Mouse (Mus musculus) embryo, embryonic 11 days (tissue): Measurements from ENCODE around the gene Lurap1.

Source experiments
- DNase-seq: peaks from one replicate; pipeline ENCODE4 v3.0.0-alpha.2; 2015

The Lurap1 gene

DNA sequence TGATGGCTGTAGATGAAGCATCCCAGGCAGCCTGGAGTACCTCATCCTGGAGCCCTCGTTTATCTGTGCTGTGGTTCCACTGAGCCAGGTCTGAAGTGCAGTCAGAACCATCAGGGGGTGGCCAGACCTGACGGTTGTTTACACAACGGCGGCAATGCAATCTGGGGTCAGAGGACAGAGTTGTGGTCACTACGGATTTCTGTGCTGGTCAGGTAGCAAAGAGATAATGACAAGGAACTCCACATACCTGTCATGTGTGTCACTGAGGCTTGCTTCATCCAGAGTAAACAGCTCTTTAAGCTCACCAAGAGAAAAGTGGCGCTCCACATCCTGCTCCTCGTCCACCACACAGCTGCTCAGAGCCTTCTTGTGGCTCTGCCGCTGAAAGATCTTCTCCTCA, 53.9 kb downstream of the Lurap1 start:
- no peak for DNase-seq

DNA sequence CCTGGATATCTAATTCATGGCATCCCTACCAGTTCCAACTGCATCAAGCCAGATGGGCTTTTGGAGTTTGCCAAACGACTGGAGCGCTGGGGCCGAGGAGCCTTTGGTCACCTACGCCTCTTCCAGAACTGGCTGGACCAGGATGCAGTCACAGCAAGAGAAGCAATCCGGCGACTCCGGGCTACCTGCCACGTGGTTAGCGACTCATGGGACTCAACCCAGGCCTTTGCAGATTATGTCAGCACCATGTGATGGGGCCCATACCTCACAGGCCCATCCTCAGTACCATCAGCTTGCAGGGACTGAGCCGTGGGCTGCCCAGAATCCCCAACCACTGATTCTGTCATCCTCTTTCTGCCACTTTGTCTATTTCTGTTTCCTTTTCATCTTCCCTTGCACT, 54.8 kb downstream of the Lurap1 start:
- DNase-seq, result no peak

DNA sequence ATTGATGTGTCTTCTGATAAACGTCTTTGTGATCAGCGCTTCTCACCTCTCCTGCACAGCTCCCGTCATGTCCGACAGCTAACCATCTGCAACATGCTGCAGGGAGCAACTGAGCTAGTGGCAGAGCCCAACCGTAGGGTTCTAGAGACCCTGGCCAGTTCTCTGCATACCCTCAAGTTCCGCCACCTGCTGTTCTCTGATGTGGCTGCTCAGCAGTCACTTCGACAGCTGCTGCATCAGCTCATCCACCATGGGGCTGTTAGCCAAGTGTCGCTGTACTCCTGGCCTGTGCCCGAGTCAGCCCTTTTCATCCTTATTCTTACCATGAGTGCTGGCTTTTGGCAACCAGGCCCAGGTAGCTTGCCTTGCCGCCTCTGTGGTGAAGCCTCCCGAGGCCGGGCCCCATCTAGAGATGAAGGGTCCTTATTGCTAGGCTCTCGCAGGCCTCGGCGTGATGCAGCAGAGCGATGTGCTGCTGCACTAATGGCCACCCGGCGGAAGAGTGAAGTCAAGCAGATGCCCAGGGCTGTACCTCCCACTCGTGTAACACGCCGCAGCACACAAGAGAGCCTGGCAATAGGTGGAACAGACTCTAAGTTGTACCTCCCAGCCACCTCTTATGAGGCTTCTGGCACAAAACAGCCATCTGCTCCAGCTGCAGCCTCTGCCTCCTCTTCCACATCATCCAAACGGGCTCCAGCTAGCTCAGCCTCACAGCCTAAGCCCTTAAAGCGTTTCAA, 62.5 kb downstream of the Lurap1 start:
- DNase-seq, result no peak
